Mouse (Mus musculus) midbrain, embryonic 16.5 days (tissue): ENCODE data around the gene Bckdha. TPM values are rescaled to one million over a fixed set of nuclear protein-coding genes. Genes with fewer than 3 reads are reported as not detected.

Source experiments
- ATAC-seq: fragments of 200-750 bp; cut with Nextera tagmentation; 2 replicates; pipeline ENCODE4 v1.8.0; 2017; ENCODE audit warnings: moderate TSS enrichment
- H3K27ac ChIP-seq: fragments of 300-500 bp; sonication (generic); 2 replicates; pipeline ENCODE4 v1.5.1; 2014; ENCODE audit warnings: mild to moderate bottlenecking, low read length, mixed read lengths
- H3K27me3 ChIP-seq: fragments of 300-500 bp; sonication (generic); 2 replicates; pipeline ENCODE4 v1.6.1; 2014; ENCODE audit warnings: low read depth, low read length, mixed read lengths; ENCODE audit not compliant: control insufficient read depth, insufficient read depth
- H3K36me3 ChIP-seq: fragments of 300-500 bp; sonication (generic); 2 replicates; pipeline ENCODE4 v1.6.1; 2014; ENCODE audit warnings: mild to moderate bottlenecking, low read length, moderate library complexity, mixed read lengths; ENCODE audit not compliant: control insufficient read depth, insufficient read depth
- H3K4me1 ChIP-seq: fragments of 300-500 bp; sonication (generic); 2 replicates; pipeline ENCODE4 v1.6.1; 2014; ENCODE audit warnings: mild to moderate bottlenecking, low read length, mixed read lengths; ENCODE audit not compliant: control insufficient read depth, insufficient read depth
- H3K4me2 ChIP-seq: fragments of 300-500 bp; sonication (generic); 2 replicates; pipeline ENCODE4 v1.6.1; 2014; ENCODE audit warnings: mild to moderate bottlenecking, low read length, mixed read lengths
- H3K4me3 ChIP-seq: fragments of 300-500 bp; sonication (generic); 2 replicates; pipeline ENCODE4 v1.5.1; 2014; ENCODE audit warnings: low read depth, mild to moderate bottlenecking, low read length, moderate library complexity, mixed read lengths
- H3K9ac ChIP-seq: fragments of 300-500 bp; sonication (generic); 2 replicates; pipeline ENCODE4 v1.6.1; 2014; ENCODE audit warnings: low read depth, low read length, mixed read lengths
- H3K9me3 ChIP-seq: fragments of 300-500 bp; sonication (generic); replicated peaks from 2 replicates; pipeline ENCODE4 v1.6.1; 2014; ENCODE audit warnings: mild to moderate bottlenecking, low read length, mixed read lengths; ENCODE audit not compliant: control insufficient read depth, poor library complexity, severe bottlenecking
- WGBS: fragments of 180-500 bp; shearing (Covaris S2); extraction: QIAGEN DNeasy Blood & Tissue Kit; methylation state at CpG from one replicate; pipeline ENCODE4 v1.1.7; 2014; 5-methylcytosine and 5-hydroxymethylcytosine counted together
- polyA plus RNA-seq: library from polyadenylated mRNA; unstranded; fragments of >200 nt; fragmentation: Nextera tagmentation; extraction: Ambion mirVana; gene quantifications from 2 replicates; pipeline ENCODE4 v1.2.1, GENCODE M21; 2015

Gene Bckdha
- polyA plus RNA-seq, 1 experiment from 2014 or later: 41.4 TPM

GRCm38 (mm10) chr7:25655601-25656428 is 3.0 kb downstream of the Bckdha start:
- H3K4me2 ChIP-seq: no peak overlapping the region
- H3K36me3 ChIP-seq: no peaks in the 10 kb centered on the region; the same call in 1 of the 2 replicates
- no peak overlapping the region for H3K9ac ChIP-seq
- 78% methylated on average over 11 of the region's 11 CpGs for WGBS
- H3K4me3 ChIP-seq: no peak overlapping the region
- no peaks in the 10 kb centered on the region for H3K9me3 ChIP-seq
- H3K27me3 ChIP-seq: no peaks in the 10 kb centered on the region
- peaks cover 21% of the 10 kb centered on the region for H3K4me1 ChIP-seq
- H3K27ac ChIP-seq: no peak overlapping the region
- ATAC-seq: no peak

- Histone ChIP-seq H3K9me3 (no peaks in the 10 kb centered on the region), H3K9ac (no peak overlapping the region), H3K27ac (no peak overlapping the region), H3K27me3 (no peaks in the 10 kb centered on the region), H3K4me2 (no peak overlapping the region), H3K4me1 (peaks cover 6% of the 10 kb centered on the region), H3K36me3 (no peaks in the 10 kb centered on the region; the same call in 1 of the 2 replicates), H3K4me3 (no peak overlapping the region)
- 91% methylated on average over 12 of the region's 12 CpGs for WGBS
- no peak for ATAC-seq
Observed at GRCm38 (mm10) chr7:25652244-25652759, 6.5 kb downstream of the Bckdha start.

- ATAC-seq: no peak
- Histone ChIP-seq H3K9me3 (no peaks in the 10 kb centered on the region), H3K27me3 (no peaks in the 10 kb centered on the region), H3K9ac (no peak overlapping the region), H3K36me3 (no peaks in the 10 kb centered on the region; the same call in 1 of the 2 replicates), H3K4me1 (no peaks in the 10 kb centered on the region), H3K4me3 (no peak overlapping the region), H3K27ac (no peak overlapping the region), H3K4me2 (no peak overlapping the region)
- WGBS: 93% methylated on average over 8 of the region's 8 CpGs
Observed at GRCm38 (mm10) chr7:25651281-25651680, 7.5 kb downstream of the Bckdha start.

DNA sequence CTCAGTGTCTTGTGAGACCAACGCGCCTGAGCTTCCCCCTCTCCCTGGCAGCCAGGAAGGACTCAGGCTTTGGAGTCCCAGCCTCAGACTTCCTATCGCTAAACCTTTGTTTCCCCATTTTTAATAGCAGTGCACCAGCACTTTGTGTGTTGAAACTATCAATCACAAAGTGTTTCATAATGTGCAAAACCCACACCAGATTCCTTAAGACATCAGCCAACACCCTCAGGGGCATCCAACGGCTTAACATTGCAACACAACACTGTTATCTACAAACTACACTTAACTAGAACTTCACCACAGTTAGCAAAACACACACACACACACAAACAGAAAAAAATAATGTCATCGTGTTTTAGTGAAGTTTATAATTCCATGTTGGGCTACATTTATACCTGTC is 8.9 kb downstream of the Bckdha start:
- 80% methylated on average over 5 of the region's 5 CpGs for WGBS
- Histone ChIP-seq H3K9me3 (no peaks in the 10 kb centered on the region), H3K4me3 (no peak overlapping the region), H3K4me2 (no peak overlapping the region), H3K27ac (no peak overlapping the region), H3K4me1 (no peaks in the 10 kb centered on the region), H3K36me3 (no peaks in the 10 kb centered on the region; the same call in 1 of the 2 replicates), H3K9ac (no peak overlapping the region), H3K27me3 (no peaks in the 10 kb centered on the region)
- no peak for ATAC-seq

GRCm38 (mm10) chr7:25647574-25648123 is 11.1 kb downstream of the Bckdha start:
- no peaks in the 10 kb centered on the region for H3K36me3 ChIP-seq
- no peaks in the 10 kb centered on the region for H3K4me1 ChIP-seq
- no peak overlapping the region for H3K4me2 ChIP-seq
- no peak for ATAC-seq
- 61% methylated on average over 5 of the region's 5 CpGs for WGBS
- no peaks in the 10 kb centered on the region for H3K27me3 ChIP-seq
- H3K27ac ChIP-seq: no peak overlapping the region
- H3K9me3 ChIP-seq: no peaks in the 10 kb centered on the region
- no peak overlapping the region for H3K9ac ChIP-seq
- no peak overlapping the region for H3K4me3 ChIP-seq

DNA sequence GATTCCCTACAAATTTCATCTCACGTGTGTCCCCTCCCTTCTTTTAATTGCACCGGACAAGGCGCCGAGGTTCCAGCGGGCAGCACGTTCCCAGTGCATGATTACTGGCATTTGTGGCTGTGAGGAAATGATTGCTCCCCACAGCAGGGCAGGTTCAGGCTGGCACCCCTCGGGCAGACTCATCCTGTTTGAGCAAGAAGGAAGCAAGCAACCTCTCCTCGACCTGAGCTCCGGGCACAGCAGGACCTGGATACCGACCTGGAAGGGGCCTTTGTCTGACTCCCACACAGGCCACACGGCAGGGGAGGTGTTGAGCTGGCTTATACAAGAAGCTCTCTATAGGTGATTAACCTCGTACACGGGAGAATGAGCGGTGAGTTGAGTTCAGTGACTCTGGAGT is 13.7 kb downstream of the Bckdha start:
- no peak overlapping the region for H3K9ac ChIP-seq
- no peak for ATAC-seq
- H3K9me3 ChIP-seq: no peaks in the 10 kb centered on the region
- no peak overlapping the region for H3K27ac ChIP-seq
- peaks cover 6% of the 10 kb centered on the region; the same call in 1 of the 2 replicates for H3K36me3 ChIP-seq
- no peak overlapping the region for H3K4me3 ChIP-seq
- 49% methylated on average over 14 of the region's 14 CpGs for WGBS
- H3K4me1 ChIP-seq: no peaks in the 10 kb centered on the region
- H3K27me3 ChIP-seq: no peaks in the 10 kb centered on the region
- no peak overlapping the region for H3K4me2 ChIP-seq

DNA sequence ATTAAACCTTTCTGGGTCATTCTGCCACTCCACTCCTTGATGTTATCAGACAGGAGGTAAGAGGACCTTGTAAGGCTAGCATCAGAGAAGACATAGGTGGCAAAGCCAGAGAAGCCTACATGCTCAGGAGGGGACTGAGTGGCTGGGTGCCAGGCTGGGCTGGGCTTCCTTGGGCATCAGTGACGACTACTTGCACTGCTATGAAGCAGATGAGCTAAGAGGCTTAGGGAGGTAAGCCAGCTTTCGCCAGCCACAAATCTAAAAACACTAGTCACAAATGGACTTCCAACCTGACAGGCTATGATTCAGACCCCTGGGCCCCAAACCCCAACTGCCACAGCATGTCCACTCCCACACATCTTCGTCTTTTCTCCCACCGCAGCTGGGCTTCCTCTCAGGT is 14.2 kb downstream of the Bckdha start:
- no peak overlapping the region for H3K4me3 ChIP-seq
- 77% methylated on average over 4 of the region's 4 CpGs for WGBS
- no peaks in the 10 kb centered on the region for H3K4me1 ChIP-seq
- H3K4me2 ChIP-seq: no peak overlapping the region
- H3K9ac ChIP-seq: no peak overlapping the region
- no peaks in the 10 kb centered on the region for H3K27me3 ChIP-seq
- H3K27ac ChIP-seq: no peak overlapping the region
- H3K36me3 ChIP-seq: peaks cover 7% of the 10 kb centered on the region; the same call in 1 of the 2 replicates
- ATAC-seq: no peak
- H3K9me3 ChIP-seq: no peaks in the 10 kb centered on the region

GRCm38 (mm10) chr7:25644136-25644535 is 14.6 kb downstream of the Bckdha start:
- WGBS: 83% methylated on average over 10 of the region's 10 CpGs

DNA sequence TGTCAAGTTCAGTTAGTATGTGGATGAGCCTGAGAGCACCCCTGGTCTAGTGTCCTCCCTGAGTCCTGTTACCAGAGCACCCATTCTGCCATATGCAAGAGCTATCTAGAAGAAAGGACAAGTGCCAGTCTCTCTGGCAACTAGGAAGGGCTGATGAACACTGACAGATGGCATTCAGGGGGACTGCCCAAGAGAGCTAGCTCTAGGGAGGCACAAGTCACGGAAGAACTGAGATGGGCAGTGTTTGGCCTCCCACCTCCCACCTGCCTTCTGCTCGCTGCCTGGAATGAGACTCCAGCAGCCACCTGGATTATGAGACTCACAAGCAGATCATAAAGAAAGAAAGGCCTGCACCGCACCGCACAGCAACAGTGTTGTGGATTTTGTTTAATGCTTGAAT is 19.0 kb downstream of the Bckdha start:
- Histone ChIP-seq H3K27ac (no peak overlapping the region), H3K4me1 (no peaks in the 10 kb centered on the region), H3K9ac (no peak overlapping the region), H3K9me3 (no peaks in the 10 kb centered on the region), H3K36me3 (peaks cover 7% of the 10 kb centered on the region; the same call in 1 of the 2 replicates), H3K4me3 (no peak overlapping the region), H3K4me2 (no peak overlapping the region), H3K27me3 (no peaks in the 10 kb centered on the region)
- no peak for ATAC-seq
- WGBS: 92% methylated on average over 4 of the region's 4 CpGs

More at GRCm38 (mm10) chr7:25644136-25644535, 14.6 kb downstream of the Bckdha start:
- H3K27ac ChIP-seq: no peak overlapping the region
- no peak overlapping the region for H3K4me3 ChIP-seq
- no peaks in the 10 kb centered on the region for H3K9me3 ChIP-seq
- no peaks in the 10 kb centered on the region for H3K4me1 ChIP-seq
- peaks cover 7% of the 10 kb centered on the region; the same call in 1 of the 2 replicates for H3K36me3 ChIP-seq
- H3K9ac ChIP-seq: no peak overlapping the region
- no peaks in the 10 kb centered on the region for H3K27me3 ChIP-seq
- no peak for ATAC-seq
- no peak overlapping the region for H3K4me2 ChIP-seq
